Mouse (Mus musculus): ENCODE results near the gene Mob3c. TPM values are rescaled to one million over a fixed set of nuclear protein-coding genes. Genes with fewer than 3 reads are reported as not detected.
A peak's percentile ranks its signal among the peaks of the same experiment; 100 is the strongest.

Mob3c gene
- 11.8 and 12.9 TPM in 2 replicates for polyA plus RNA-seq (2015; fragmentation: Nextera tagmentation; extraction: Ambion mirVana)

DNA sequence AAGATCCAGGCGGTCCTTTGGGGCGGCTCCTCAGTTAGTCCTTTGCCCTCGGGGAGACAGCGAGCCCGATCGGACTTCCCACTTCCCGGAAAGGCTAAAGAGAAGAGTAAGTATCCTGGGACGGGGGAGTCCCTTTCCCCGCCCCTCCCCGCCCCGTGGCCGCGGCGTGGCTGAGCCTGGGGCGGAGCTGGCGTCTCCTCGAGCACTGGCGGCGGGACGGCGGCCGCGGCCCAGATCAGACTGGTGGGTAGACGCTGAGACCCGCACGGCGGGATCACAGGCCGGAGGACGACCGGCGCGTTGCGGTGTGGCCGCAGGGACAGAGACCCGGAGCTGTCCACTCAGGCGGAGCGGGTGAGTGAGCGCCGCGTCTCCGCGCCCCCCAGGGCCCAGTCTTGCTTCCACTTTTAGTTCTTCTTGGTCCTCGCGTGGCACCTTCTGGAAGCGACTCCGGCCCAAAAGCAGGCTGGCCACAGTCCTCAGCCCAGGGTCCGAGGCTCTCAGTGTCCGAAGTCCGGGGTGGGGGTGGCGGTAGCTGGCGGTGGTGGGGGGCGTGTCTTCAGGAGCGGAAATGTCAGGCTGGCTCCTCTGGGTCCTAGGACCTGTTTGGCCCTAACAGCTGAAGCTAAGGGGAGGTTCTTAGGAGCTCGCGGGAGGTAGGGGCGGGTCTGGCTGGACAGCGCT, at the start of gene Mob3c:
Gene Mob3c (plus strand): TSS at position 205 of the 684 bp plus-strand sequence.
- Histone ChIP-seq H3K36me3 (ENCODE audit: control insufficient read depth, insufficient read depth, low read length) (no peaks in the 10 kb centered on the region; the same call in 1 of the 2 replicates), H3K9me3 (replicated peaks; ENCODE audit: control insufficient read depth, low read length) (no peaks in the 10 kb centered on the region), H3K27me3 (ENCODE audit: control insufficient read depth, insufficient read depth, low read length) (no peaks in the 10 kb centered on the region), H3K4me2 (ENCODE audit: low read depth, low read length) (peak within 1 kb of the TSS; percentile 85), H3K27ac (ENCODE audit: low read length) (peak within 1 kb of the TSS; percentile 75), H3K9ac (ENCODE audit: low read length) (peak within 1 kb of the TSS; percentile 72), H3K4me1 (ENCODE audit: control insufficient read depth, insufficient read depth, low read length) (peaks cover 8% of the 10 kb centered on the region), H3K4me3 (replicated peaks; ENCODE audit: low read length) (peak within 1 kb of the TSS; percentile 59)
- ATAC-seq (ENCODE audit: insufficient read depth, low FRiP score): peak; percentile 93
- WGBS: under 1% methylated on average over 57 of the region's 57 CpGs

DNA sequence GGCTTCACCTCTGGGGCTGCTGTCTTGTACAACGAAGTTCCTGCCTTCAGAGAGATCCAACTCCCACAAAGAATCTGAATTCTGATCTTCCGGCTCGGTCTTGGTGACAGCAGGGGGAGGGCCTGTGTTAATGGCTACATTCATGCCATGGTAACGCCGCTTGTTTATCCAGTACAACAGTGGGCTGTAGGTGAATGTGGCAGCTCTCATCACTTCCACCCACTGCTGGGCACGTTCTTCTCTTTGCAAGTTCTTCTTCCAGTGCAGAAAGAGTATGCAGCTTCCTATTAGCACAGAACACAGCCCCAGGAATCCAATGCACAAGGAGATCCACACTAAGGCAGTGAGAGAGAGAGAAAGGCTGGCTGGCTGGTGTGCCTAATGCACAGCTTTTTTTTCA, 47.6 kb upstream of the Mob3c start:
- Histone ChIP-seq H3K27me3 (ENCODE audit: control insufficient read depth, insufficient read depth, low read length) (no peaks in the 10 kb centered on the region), H3K4me3 (replicated peaks; ENCODE audit: low read length) (no peak overlapping the region), H3K36me3 (ENCODE audit: control insufficient read depth, insufficient read depth, low read length) (no peaks in the 10 kb centered on the region), H3K4me1 (ENCODE audit: control insufficient read depth, insufficient read depth, low read length) (peaks cover under 1% of the 10 kb centered on the region; the same call in 1 of the 2 replicates), H3K9ac (ENCODE audit: low read length) (no peak overlapping the region), H3K4me2 (ENCODE audit: low read depth, low read length) (no peak overlapping the region), H3K9me3 (replicated peaks; ENCODE audit: control insufficient read depth, low read length) (no peaks in the 10 kb centered on the region), H3K27ac (ENCODE audit: low read length) (no peak overlapping the region)
- 37% methylated on average over 6 of the region's 6 CpGs for WGBS
- no peak for ATAC-seq (ENCODE audit: insufficient read depth, low FRiP score)

DNA sequence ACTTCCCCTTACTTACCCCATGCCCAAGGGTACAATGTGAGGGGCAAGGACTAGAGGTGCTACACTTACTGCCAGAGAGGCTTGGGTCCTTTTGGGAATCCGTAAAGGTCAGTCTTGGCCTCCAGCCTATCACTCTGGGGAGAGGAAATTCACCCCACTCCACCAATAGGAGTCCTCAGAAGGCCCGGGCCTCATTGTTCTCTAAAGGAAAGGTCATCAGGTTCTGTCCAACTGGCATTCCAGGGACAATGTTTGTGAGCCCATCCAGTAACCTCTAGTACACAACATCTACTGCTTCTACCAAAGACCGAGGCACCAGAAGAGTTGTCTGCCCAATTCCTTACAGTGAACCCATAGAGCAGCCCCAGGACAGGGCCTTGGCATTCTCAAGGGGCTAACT, 47.0 kb upstream of the Mob3c start, which contains the start of gene Tex38:
Gene Tex38 (minus strand): TSS at position 101 of the 400 bp plus-strand sequence.
- Histone ChIP-seq H3K4me3 (replicated peaks; ENCODE audit: low read length) (no peak within 1 kb of the TSS), H3K4me1 (ENCODE audit: control insufficient read depth, insufficient read depth, low read length) (peaks cover 7% of the 10 kb centered on the region), H3K27ac (ENCODE audit: low read length) (no peak within 1 kb of the TSS), H3K4me2 (ENCODE audit: low read depth, low read length) (no peak within 1 kb of the TSS), H3K9ac (ENCODE audit: low read length) (no peak within 1 kb of the TSS), H3K36me3 (ENCODE audit: control insufficient read depth, insufficient read depth, low read length) (no peaks in the 10 kb centered on the region), H3K27me3 (ENCODE audit: control insufficient read depth, insufficient read depth, low read length) (no peaks in the 10 kb centered on the region), H3K9me3 (replicated peaks; ENCODE audit: control insufficient read depth, low read length) (no peaks in the 10 kb centered on the region)
- WGBS: 78% methylated on average over 3 of the region's 3 CpGs
- ATAC-seq (ENCODE audit: insufficient read depth, low FRiP score): no peak

DNA sequence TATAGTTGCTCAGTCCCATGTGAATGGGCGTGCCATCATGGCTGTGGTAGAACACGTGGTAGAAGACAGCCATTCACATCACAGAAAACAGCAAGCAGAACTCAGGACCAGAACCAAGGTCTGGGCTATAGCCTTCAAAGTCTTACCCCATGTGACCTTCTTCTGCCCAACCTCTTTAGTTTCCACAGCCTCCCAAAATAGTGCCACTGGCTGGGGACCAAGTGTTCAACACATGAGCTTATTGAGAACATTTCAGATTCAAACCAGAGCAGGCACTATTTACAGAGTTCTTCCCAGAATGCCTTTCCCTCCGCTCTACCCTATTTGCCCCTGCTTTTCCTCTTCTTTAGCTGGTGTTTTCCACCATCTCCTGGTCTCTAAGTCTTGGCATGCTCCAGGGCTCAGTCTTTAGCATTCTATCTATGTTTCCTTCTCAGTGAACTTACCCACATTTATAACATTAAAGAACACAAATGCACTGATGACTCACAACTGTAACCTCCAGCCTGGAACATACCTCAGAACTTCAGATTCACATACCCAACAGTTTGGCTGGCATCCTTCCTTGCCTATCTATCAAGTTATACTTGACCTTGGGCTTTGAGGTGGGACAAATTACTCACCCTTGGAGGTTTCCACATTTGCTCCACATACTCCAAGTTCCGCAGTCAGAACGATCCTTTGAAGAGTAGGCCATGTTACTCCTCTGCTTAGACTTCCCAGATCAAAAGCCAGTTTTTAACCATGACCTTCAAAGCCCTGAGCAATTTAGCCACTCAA, 45.7 kb upstream of the Mob3c start:
- Histone ChIP-seq H3K9me3 (replicated peaks; ENCODE audit: control insufficient read depth, low read length) (no peaks in the 10 kb centered on the region), H3K27me3 (ENCODE audit: control insufficient read depth, insufficient read depth, low read length) (no peaks in the 10 kb centered on the region), H3K4me3 (replicated peaks; ENCODE audit: low read length) (no peak overlapping the region), H3K36me3 (ENCODE audit: control insufficient read depth, insufficient read depth, low read length) (no peaks in the 10 kb centered on the region), H3K4me2 (ENCODE audit: low read depth, low read length) (no peak overlapping the region), H3K27ac (ENCODE audit: low read length) (no peak overlapping the region), H3K9ac (ENCODE audit: low read length) (no peak overlapping the region), H3K4me1 (ENCODE audit: control insufficient read depth, insufficient read depth, low read length) (peaks cover 7% of the 10 kb centered on the region)
- WGBS: 80% methylated on average over 5 of the region's 5 CpGs
- no peak for ATAC-seq (ENCODE audit: insufficient read depth, low FRiP score)

DNA sequence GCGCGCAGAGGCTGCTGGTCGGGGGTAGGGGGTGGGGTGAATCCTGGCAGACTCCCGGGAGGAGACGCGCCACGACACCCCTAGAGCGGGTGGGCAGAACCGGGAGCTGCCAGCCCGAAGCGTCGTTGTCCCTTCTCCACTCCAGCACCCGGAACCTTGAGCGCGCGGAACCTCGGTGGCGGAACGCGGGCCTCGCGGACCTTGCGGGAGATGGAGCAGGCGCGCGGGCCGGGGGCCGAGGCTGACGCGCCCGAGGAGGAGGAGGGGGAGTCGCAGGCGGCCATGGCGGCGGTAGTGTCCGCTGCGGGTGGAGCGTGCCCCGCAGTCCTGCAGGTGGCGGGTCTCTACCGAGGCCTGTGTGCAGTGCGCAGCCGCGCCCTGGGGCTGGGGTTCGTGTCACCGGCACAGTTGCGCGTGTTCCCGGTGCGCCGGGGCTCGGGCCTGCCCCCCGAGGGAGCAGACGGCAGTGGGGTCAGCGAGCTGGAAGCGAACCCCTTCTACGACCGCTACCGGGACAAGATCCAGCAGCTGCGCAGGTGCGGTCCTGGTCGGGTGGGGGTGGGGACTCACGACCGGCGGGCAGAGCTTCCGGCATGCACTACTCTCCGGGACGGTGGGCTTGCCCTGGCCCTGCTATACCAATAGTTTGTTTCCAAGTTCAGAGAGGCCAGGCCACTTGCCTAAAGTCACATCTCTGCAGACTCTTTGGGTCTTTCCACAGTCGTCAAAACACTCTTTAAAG, 43.0 kb upstream of the Mob3c start, which contains the start of gene Atpaf1:
Gene Atpaf1 (plus strand): TSS at position 44 of the 742 bp plus-strand sequence.
- Histone ChIP-seq H3K27ac (ENCODE audit: low read length) (peak within 1 kb of the TSS; percentile 67; the same call in 1 of the 2 replicates), H3K36me3 (ENCODE audit: control insufficient read depth, insufficient read depth, low read length) (no peaks in the 10 kb centered on the region), H3K9me3 (replicated peaks; ENCODE audit: control insufficient read depth, low read length) (no peaks in the 10 kb centered on the region), H3K4me1 (ENCODE audit: control insufficient read depth, insufficient read depth, low read length) (peaks cover 7% of the 10 kb centered on the region), H3K4me3 (replicated peaks; ENCODE audit: low read length) (peak within 1 kb of the TSS; percentile 76), H3K27me3 (ENCODE audit: control insufficient read depth, insufficient read depth, low read length) (no peaks in the 10 kb centered on the region), H3K4me2 (ENCODE audit: low read depth, low read length) (peak within 1 kb of the TSS; percentile 79), H3K9ac (ENCODE audit: low read length) (peak within 1 kb of the TSS; percentile 88)
- under 1% methylated on average over 68 of the region's 69 CpGs for WGBS
- ATAC-seq (ENCODE audit: insufficient read depth, low FRiP score): peak; percentile 86

DNA sequence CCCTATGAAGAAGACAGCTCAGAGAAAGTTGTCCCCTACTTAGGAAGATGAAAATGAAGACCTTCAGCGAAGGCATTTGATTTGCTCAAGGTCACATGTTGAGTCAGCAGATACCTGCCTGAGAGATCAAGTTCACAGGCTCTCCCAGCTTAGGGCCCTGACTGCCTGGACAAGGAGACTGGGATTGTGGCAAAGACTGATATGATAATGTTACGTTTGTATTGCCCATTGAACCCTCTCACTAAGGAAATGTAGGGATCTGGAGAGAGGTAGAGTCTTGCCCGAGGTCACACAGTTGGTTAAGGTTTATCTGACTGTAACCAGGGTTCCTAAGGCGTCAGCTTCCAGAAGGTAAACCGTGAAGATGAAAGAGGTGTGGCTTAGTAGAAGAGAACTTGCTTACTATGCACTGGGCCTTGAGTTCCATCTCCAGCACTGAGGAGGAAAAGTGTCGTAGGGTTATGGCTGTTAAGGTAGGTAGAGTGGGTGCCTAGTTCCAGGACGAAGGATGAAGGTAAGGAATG, 42.3 kb upstream of the Mob3c start:
- H3K4me2 ChIP-seq (ENCODE audit: low read depth, low read length): peak overlapping the region; percentile 79
- H3K27me3 ChIP-seq (ENCODE audit: control insufficient read depth, insufficient read depth, low read length): no peaks in the 10 kb centered on the region
- peak overlapping the region; percentile 67; the same call in 1 of the 2 replicates for H3K27ac ChIP-seq (ENCODE audit: low read length)
- no peaks in the 10 kb centered on the region for H3K36me3 ChIP-seq (ENCODE audit: control insufficient read depth, insufficient read depth, low read length)
- peak overlapping the region; percentile 76 for H3K4me3 ChIP-seq (replicated peaks; ENCODE audit: low read length)
- ATAC-seq (ENCODE audit: insufficient read depth, low FRiP score): no peak; the same call in 1 of the 2 replicates
- 51% methylated on average over 7 of the region's 7 CpGs for WGBS
- no peaks in the 10 kb centered on the region for H3K9me3 ChIP-seq (replicated peaks; ENCODE audit: control insufficient read depth, low read length)
- peaks cover 7% of the 10 kb centered on the region for H3K4me1 ChIP-seq (ENCODE audit: control insufficient read depth, insufficient read depth, low read length)
- peak overlapping the region; percentile 88 for H3K9ac ChIP-seq (ENCODE audit: low read length)

DNA sequence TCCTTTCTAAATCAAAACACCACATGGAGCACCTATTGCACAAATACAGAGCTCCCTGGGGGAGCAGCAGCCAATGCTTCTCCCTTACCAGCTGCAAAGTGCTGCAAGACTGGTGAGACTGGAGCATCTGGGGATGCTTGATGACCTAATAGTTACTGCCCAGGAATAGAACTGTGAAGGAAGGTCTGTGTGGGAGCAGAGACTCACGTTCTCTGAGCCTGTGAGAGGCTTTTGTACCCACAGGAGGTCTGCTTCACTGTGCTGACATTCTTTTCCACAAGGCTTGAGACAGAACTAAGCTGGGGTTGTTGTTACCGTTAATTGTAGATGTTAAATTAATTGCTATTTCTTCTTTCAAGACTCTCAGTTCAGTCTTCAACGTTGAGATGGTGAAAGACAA, 37.0 kb upstream of the Mob3c start:
- no peak overlapping the region for H3K4me3 ChIP-seq (replicated peaks; ENCODE audit: low read length)
- WGBS: 75% methylated on average over 3 of the region's 3 CpGs
- no peaks in the 10 kb centered on the region for H3K36me3 ChIP-seq (ENCODE audit: control insufficient read depth, insufficient read depth, low read length)
- no peak overlapping the region for H3K27ac ChIP-seq (ENCODE audit: low read length)
- H3K9ac ChIP-seq (ENCODE audit: low read length): no peak overlapping the region
- ATAC-seq (ENCODE audit: insufficient read depth, low FRiP score): no peak
- no peak overlapping the region for H3K4me2 ChIP-seq (ENCODE audit: low read depth, low read length)
- H3K27me3 ChIP-seq (ENCODE audit: control insufficient read depth, insufficient read depth, low read length): no peaks in the 10 kb centered on the region
- no peaks in the 10 kb centered on the region for H3K9me3 ChIP-seq (replicated peaks; ENCODE audit: control insufficient read depth, low read length)
- H3K4me1 ChIP-seq (ENCODE audit: control insufficient read depth, insufficient read depth, low read length): no peaks in the 10 kb centered on the region; the same call in 1 of the 2 replicates

DNA sequence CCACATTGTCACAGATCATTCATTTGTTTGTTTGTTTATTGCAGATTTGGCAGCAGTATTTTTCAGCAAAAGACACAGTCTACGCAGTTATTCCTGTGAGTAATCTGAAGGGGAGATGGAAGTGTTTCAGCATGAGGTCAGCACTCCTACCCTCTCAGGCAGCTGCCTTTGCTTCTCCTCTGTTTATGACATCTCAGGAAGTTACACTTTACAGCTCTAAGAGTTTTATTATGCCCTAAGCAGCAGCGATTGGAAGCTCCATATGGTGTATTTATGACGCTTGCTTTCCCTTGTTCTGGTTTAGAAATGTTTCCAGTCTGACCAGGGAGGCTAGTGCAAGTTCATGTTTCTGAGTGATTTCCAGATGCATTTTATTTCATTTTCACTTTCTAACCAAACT, 32.5 kb upstream of the Mob3c start:
- H3K4me3 ChIP-seq (replicated peaks; ENCODE audit: low read length): no peak overlapping the region
- no peak overlapping the region for H3K4me2 ChIP-seq (ENCODE audit: low read depth, low read length)
- no peak overlapping the region for H3K27ac ChIP-seq (ENCODE audit: low read length)
- H3K36me3 ChIP-seq (ENCODE audit: control insufficient read depth, insufficient read depth, low read length): no peaks in the 10 kb centered on the region
- no peaks in the 10 kb centered on the region for H3K4me1 ChIP-seq (ENCODE audit: control insufficient read depth, insufficient read depth, low read length)
- 61% methylated on average over 3 of the region's 3 CpGs for WGBS
- H3K9me3 ChIP-seq (replicated peaks; ENCODE audit: control insufficient read depth, low read length): no peaks in the 10 kb centered on the region
- no peak overlapping the region for H3K9ac ChIP-seq (ENCODE audit: low read length)
- ATAC-seq (ENCODE audit: insufficient read depth, low FRiP score): no peak
- no peaks in the 10 kb centered on the region for H3K27me3 ChIP-seq (ENCODE audit: control insufficient read depth, insufficient read depth, low read length)

All from stomach, embryonic 16.5 days (tissue).